Mouse (Mus musculus) lung, embryonic 16.5 days (tissue): ENCODE measurements at regions not wholly inside any gene's neighbourhood (a gene's known extent, or its start where the extent isn't known, plus 50 kb on each side); places are given as distances from the start of the nearest gene placed in this dataset.

Source experiments
- ATAC-seq: fragments of 200-750 bp; cut with Nextera tagmentation; 2 replicates; pipeline ENCODE4 v1.8.0; 2017; ENCODE audit warnings: low read depth, mild to moderate bottlenecking, moderate library complexity
- H3K27ac ChIP-seq: fragments of 300-500 bp; sonication (generic); 2 replicates; pipeline ENCODE4 v1.5.1; 2014; ENCODE audit warnings: mild to moderate bottlenecking, control low read depth, low read length
- H3K27me3 ChIP-seq: fragments of 300-500 bp; sonication (generic); 2 replicates; pipeline ENCODE4 v1.6.1; 2014; ENCODE audit warnings: low read depth, low read length, mixed read lengths; ENCODE audit not compliant: control insufficient read depth, insufficient read depth
- H3K36me3 ChIP-seq: fragments of 300-500 bp; sonication (generic); 2 replicates; pipeline ENCODE4 v1.6.1; 2014; ENCODE audit warnings: low read length; ENCODE audit not compliant: control insufficient read depth, insufficient read depth
- H3K4me1 ChIP-seq: fragments of 300-500 bp; sonication (generic); replicated peaks from 2 replicates; pipeline ENCODE4 v1.6.1; 2014; ENCODE audit warnings: low read length, mixed read lengths; ENCODE audit not compliant: control insufficient read depth, insufficient read depth
- H3K4me2 ChIP-seq: fragments of 300-500 bp; sonication (generic); 2 replicates; pipeline ENCODE4 v1.6.1; 2014; ENCODE audit warnings: low read depth, low read length, control low read depth
- H3K4me3 ChIP-seq: fragments of 300-500 bp; sonication (generic); 2 replicates; pipeline ENCODE4 v1.5.1; 2014; ENCODE audit warnings: mild to moderate bottlenecking, low read length, control low read depth
- H3K9ac ChIP-seq: fragments of 300-500 bp; sonication (generic); 2 replicates; pipeline ENCODE4 v1.6.1; 2014; ENCODE audit warnings: low read length, control low read depth
- H3K9me3 ChIP-seq: fragments of 300-500 bp; sonication (generic); 2 replicates; pipeline ENCODE4 v1.6.1; 2016; ENCODE audit warnings: low read length; ENCODE audit not compliant: control insufficient read depth
- WGBS: fragments of 180-500 bp; shearing (Covaris S2); extraction: QIAGEN DNeasy Blood & Tissue Kit; methylation state at CpG from one replicate; pipeline ENCODE4 v1.1.7; 2014; 5-methylcytosine and 5-hydroxymethylcytosine counted together

GRCm38 (mm10) chr13:63682341-63682740 lies 108.9 kb upstream of the Ptch1 start:
- no peaks in the 10 kb centered on the region for H3K9me3 ChIP-seq
- H3K4me3 ChIP-seq: no peak overlapping the region
- H3K4me2 ChIP-seq: no peak overlapping the region
- ATAC-seq: no peak; the same call in 1 of the 2 replicates
- H3K36me3 ChIP-seq: no peaks in the 10 kb centered on the region
- H3K27ac ChIP-seq: no peak overlapping the region
- H3K4me1 ChIP-seq: peaks cover 4% of the 10 kb centered on the region; the same call in 1 of the 2 replicates
- H3K9ac ChIP-seq: no peak overlapping the region
- H3K27me3 ChIP-seq: no peaks in the 10 kb centered on the region
- 46% methylated on average over 2 of the region's 4 CpGs for WGBS

GRCm38 (mm10) chr13:63691974-63692373 lies 118.6 kb upstream of the Ptch1 start:
- H3K27ac ChIP-seq: no peak overlapping the region
- H3K9me3 ChIP-seq: no peaks in the 10 kb centered on the region
- H3K4me2 ChIP-seq: no peak overlapping the region
- H3K36me3 ChIP-seq: no peaks in the 10 kb centered on the region
- whole genome bisulfite sequencing: 74% methylated on average over 5 of the region's 5 CpGs
- H3K9ac ChIP-seq: no peak overlapping the region
- H3K4me1 ChIP-seq: no peaks in the 10 kb centered on the region
- no peaks in the 10 kb centered on the region for H3K27me3 ChIP-seq
- no peak overlapping the region for H3K4me3 ChIP-seq
- no peak for ATAC-seq

GRCm38 (mm10) chr13:63693636-63694035 lies 120.2 kb upstream of the Ptch1 start:
- no peaks in the 10 kb centered on the region for H3K9me3 ChIP-seq
- H3K36me3 ChIP-seq: no peaks in the 10 kb centered on the region
- no peak overlapping the region for H3K9ac ChIP-seq
- no peak overlapping the region for H3K27ac ChIP-seq
- H3K4me3 ChIP-seq: no peak overlapping the region
- H3K27me3 ChIP-seq: no peaks in the 10 kb centered on the region
- ATAC-seq: peak; percentile 15; the same call in 1 of the 2 replicates
- no peaks in the 10 kb centered on the region for H3K4me1 ChIP-seq
- WGBS: 69% methylated on average over 5 of the region's 5 CpGs
- H3K4me2 ChIP-seq: no peak overlapping the region

- Histone ChIP-seq H3K27ac (no peak overlapping the region), H3K9ac (no peak overlapping the region), H3K4me1 (peaks cover 11% of the 10 kb centered on the region), H3K9me3 (no peaks in the 10 kb centered on the region), H3K36me3 (no peaks in the 10 kb centered on the region), H3K4me3 (no peak overlapping the region), H3K4me2 (no peak overlapping the region), H3K27me3 (no peaks in the 10 kb centered on the region)
- no peak for ATAC-seq
- WGBS: 59% methylated on average over 3 of the region's 3 CpGs
Measured at GRCm38 (mm10) chr13:63696399-63696798, 118.6 kb upstream of the Ercc6l2 start.

- Histone ChIP-seq H3K27ac (peak overlapping the region; percentile 93; the same call in 1 of the 2 replicates), H3K27me3 (no peaks in the 10 kb centered on the region), H3K4me3 (no peak overlapping the region), H3K9me3 (no peaks in the 10 kb centered on the region), H3K36me3 (no peaks in the 10 kb centered on the region), H3K4me2 (no peak overlapping the region), H3K4me1 (peaks cover 15% of the 10 kb centered on the region), H3K9ac (no peak overlapping the region)
- no peak for ATAC-seq
- WGBS: 54% methylated on average over 2 of the region's 2 CpGs
Measured at GRCm38 (mm10) chr13:63699624-63700023, 115.4 kb upstream of the Ercc6l2 start.

- H3K4me3 ChIP-seq: no peak overlapping the region
- H3K4me1 ChIP-seq: peaks cover 15% of the 10 kb centered on the region
- no peaks in the 10 kb centered on the region for H3K9me3 ChIP-seq
- ATAC-seq: peak; percentile 51
- H3K9ac ChIP-seq: no peak overlapping the region
- H3K4me2 ChIP-seq: no peak overlapping the region
- WGBS: 30% methylated on average over 3 of the region's 3 CpGs
- H3K27me3 ChIP-seq: no peaks in the 10 kb centered on the region
- peak overlapping the region; percentile 93 for H3K27ac ChIP-seq
- H3K36me3 ChIP-seq: no peaks in the 10 kb centered on the region
Measured at GRCm38 (mm10) chr13:63700747-63701146, 114.3 kb upstream of the Ercc6l2 start.

GRCm38 (mm10) chr13:63701199-63702175 lies 113.6 kb upstream of the Ercc6l2 start:
- no peaks in the 10 kb centered on the region for H3K27me3 ChIP-seq
- peak overlapping the region; percentile 93 for H3K27ac ChIP-seq
- peak; percentile 72 for ATAC-seq
- H3K36me3 ChIP-seq: no peaks in the 10 kb centered on the region
- H3K9ac ChIP-seq: peak overlapping the region; percentile 39; the same call in 1 of the 2 replicates
- H3K4me1 ChIP-seq: peaks cover 17% of the 10 kb centered on the region
- no peaks in the 10 kb centered on the region for H3K9me3 ChIP-seq
- WGBS: 30% methylated on average over 9 of the region's 9 CpGs
- H3K4me2 ChIP-seq: no peak overlapping the region
- no peak overlapping the region for H3K4me3 ChIP-seq

GRCm38 (mm10) chr13:63708567-63708966 lies 106.5 kb upstream of the Ercc6l2 start:
- WGBS: 77% methylated on average over 2 of the region's 2 CpGs

GRCm38 (mm10) chr13:63713137-63713536 lies 101.9 kb upstream of the Ercc6l2 start:
- Histone ChIP-seq H3K4me3 (no peak overlapping the region), H3K27ac (no peak overlapping the region), H3K4me1 (peaks cover 17% of the 10 kb centered on the region), H3K4me2 (no peak overlapping the region), H3K9me3 (peaks cover 5% of the 10 kb centered on the region), H3K36me3 (no peaks in the 10 kb centered on the region), H3K27me3 (no peaks in the 10 kb centered on the region), H3K9ac (no peak overlapping the region)
- no peak for ATAC-seq
- WGBS: 88% methylated on average over 3 of the region's 3 CpGs

More at GRCm38 (mm10) chr13:63708567-63708966, 106.5 kb upstream of the Ercc6l2 start:
- H3K9me3 ChIP-seq: peaks cover 5% of the 10 kb centered on the region
- H3K4me1 ChIP-seq: peaks cover 3% of the 10 kb centered on the region; the same call in 1 of the 2 replicates
- no peak overlapping the region for H3K27ac ChIP-seq
- no peak for ATAC-seq
- no peak overlapping the region for H3K9ac ChIP-seq
- H3K4me3 ChIP-seq: no peak overlapping the region
- no peak overlapping the region for H3K4me2 ChIP-seq
- H3K36me3 ChIP-seq: no peaks in the 10 kb centered on the region
- H3K27me3 ChIP-seq: no peaks in the 10 kb centered on the region
